Mouse (Mus musculus) stomach, embryonic 16.5 days (tissue): ENCODE measurements around the gene Jun. TPM values are rescaled to one million over a fixed set of nuclear protein-coding genes. Genes with fewer than 3 reads are reported as not detected.

Source experiments
- ATAC-seq: fragments of 200-750 bp; cut with Nextera tagmentation; 2 replicates; pipeline ENCODE4 v1.8.0; 2017; ENCODE audit warnings: moderate number of reproducible peaks, moderate TSS enrichment; ENCODE audit not compliant: insufficient read depth, low FRiP score
- H3K27ac ChIP-seq: fragments of 300-500 bp; sonication (generic); 2 replicates; pipeline ENCODE4 v1.5.1; 2014; ENCODE audit warnings: low read length
- H3K27me3 ChIP-seq: fragments of 300-500 bp; sonication (generic); 2 replicates; pipeline ENCODE4 v1.6.1; 2014; ENCODE audit warnings: low read length, control low read depth, mixed read lengths; ENCODE audit not compliant: control insufficient read depth, insufficient read depth
- H3K36me3 ChIP-seq: fragments of 300-500 bp; sonication (generic); 2 replicates; pipeline ENCODE4 v1.6.1; 2014; ENCODE audit warnings: low read length; ENCODE audit not compliant: control insufficient read depth, insufficient read depth
- H3K4me1 ChIP-seq: fragments of 300-500 bp; sonication (generic); 2 replicates; pipeline ENCODE4 v1.6.1; 2014; ENCODE audit warnings: low read length, control low read depth, mixed read lengths; ENCODE audit not compliant: control insufficient read depth, insufficient read depth
- H3K4me2 ChIP-seq: fragments of 300-500 bp; sonication (generic); 2 replicates; pipeline ENCODE4 v1.6.1; 2014; ENCODE audit warnings: low read depth, low read length, mixed read lengths
- H3K4me3 ChIP-seq: fragments of 300-500 bp; sonication (generic); replicated peaks from 2 replicates; pipeline ENCODE4 v1.5.1; 2014; ENCODE audit warnings: mild to moderate bottlenecking, low read length
- H3K9ac ChIP-seq: fragments of 300-500 bp; sonication (generic); 2 replicates; pipeline ENCODE4 v1.6.1; 2014; ENCODE audit warnings: low read length
- H3K9me3 ChIP-seq: fragments of 300-500 bp; sonication (generic); replicated peaks from 2 replicates; pipeline ENCODE4 v1.6.1; 2016; ENCODE audit warnings: low read length, control low read depth; ENCODE audit not compliant: control insufficient read depth
- WGBS: fragments of 180-500 bp; shearing (Covaris S2); extraction: QIAGEN DNeasy Blood & Tissue Kit; methylation state at CpG from one replicate; pipeline ENCODE4 v1.1.7; 2014; 5-methylcytosine and 5-hydroxymethylcytosine counted together
- polyA plus RNA-seq: library from polyadenylated mRNA; unstranded; fragments of >200 nt; fragmentation: Nextera tagmentation; extraction: Ambion mirVana; gene quantifications from 2 replicates; pipeline ENCODE4 v1.2.1, GENCODE M21; 2015

Gene Jun
- polyA plus RNA-seq, 1 experiment from 2014 or later = 107 TPM

DNA sequence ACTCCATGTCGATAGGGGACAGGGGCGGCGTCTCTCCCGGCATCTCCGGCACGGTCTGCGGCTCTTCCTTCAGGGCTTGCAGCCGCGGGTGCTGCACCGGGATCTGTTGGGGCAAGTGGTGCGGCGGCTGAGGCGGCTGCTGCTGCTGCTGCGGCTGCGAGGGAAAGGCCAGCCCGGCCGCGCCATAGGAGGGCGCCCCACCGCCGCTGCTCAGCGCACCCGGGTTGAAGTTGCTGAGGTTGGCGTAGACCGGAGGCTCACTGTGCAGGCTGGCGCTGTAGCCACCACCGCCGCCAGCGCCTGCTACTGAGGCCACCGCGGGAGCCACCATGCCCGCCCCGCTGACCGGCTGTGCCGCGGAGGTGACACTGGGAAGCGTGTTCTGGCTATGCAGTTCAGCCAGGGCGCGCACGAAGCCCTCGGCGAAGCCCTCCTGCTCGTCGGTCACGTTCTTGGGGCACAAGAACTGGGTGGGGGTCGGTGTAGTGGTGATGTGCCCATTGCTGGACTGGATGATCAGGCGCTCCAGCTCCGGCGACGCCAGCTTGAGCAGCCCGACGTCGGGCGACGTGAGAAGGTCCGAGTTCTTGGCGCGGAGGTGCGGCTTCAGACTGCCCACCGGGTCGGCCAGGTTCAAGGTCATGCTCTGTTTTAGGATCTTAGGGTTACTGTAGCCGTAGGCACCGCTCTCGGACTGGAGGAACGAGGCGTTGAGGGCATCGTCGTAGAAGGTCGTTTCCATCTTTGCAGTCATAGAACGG is 1.3 kb downstream of the Jun start:
- Histone ChIP-seq H3K4me2 (peak overlapping the region; percentile 54), H3K4me1 (peaks cover 20% of the 10 kb centered on the region), H3K27me3 (no peaks in the 10 kb centered on the region), H3K4me3 (peak overlapping the region; percentile 93), H3K36me3 (no peaks in the 10 kb centered on the region), H3K9me3 (no peaks in the 10 kb centered on the region), H3K9ac (peak overlapping the region; percentile 98), H3K27ac (peak overlapping the region; percentile 99)
- ATAC-seq = no peak
- under 1% methylated on average over 70 of the region's 70 CpGs for WGBS

DNA sequence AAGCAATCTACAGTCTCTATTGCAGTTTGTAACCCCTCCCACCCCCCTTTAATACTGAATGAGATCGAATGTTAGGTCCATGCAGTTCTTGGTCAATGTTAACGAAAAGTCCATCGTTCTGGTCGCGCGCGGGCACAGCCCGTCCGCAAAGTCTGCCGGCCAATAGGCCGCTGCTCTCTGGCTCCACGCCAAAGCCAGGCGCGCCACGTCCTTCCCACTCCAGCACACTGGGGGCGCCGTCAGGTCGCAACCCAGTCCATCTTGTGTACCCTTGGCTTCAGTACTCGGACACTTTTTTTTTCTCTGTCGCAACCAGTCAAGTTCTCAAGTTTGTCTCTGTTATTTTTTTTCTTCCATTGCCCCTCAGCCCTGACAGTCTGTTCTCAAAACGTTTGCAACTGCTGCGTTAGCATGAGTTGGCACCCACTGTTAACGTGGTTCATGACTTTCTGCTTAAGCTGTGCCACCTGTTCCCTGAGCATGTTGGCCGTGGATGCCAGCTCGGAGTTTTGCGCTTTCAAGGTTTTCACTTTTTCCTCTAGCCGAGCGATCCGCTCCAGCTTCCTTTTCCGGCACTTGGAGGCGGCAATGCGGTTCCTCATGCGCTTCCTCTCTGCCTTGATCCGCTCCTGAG is 2.0 kb downstream of the Jun start:
- Histone ChIP-seq H3K9ac (peak overlapping the region; percentile 98), H3K9me3 (no peaks in the 10 kb centered on the region), H3K4me2 (peak overlapping the region; percentile 54), H3K27me3 (no peaks in the 10 kb centered on the region), H3K36me3 (no peaks in the 10 kb centered on the region), H3K4me1 (peaks cover 18% of the 10 kb centered on the region), H3K4me3 (peak overlapping the region; percentile 93), H3K27ac (peak overlapping the region; percentile 99)
- no peak for ATAC-seq
- under 1% methylated on average over 34 of the region's 34 CpGs for WGBS

GRCm38 (mm10) chr4:95049153-95049552 is 2.9 kb downstream of the Jun start:
- Histone ChIP-seq H3K4me3 (peak overlapping the region; percentile 93), H3K27ac (peak overlapping the region; percentile 42; the same call in 1 of the 2 replicates), H3K4me2 (peak overlapping the region; percentile 54), H3K9me3 (no peaks in the 10 kb centered on the region), H3K36me3 (no peaks in the 10 kb centered on the region), H3K4me1 (peaks cover 10% of the 10 kb centered on the region), H3K27me3 (no peaks in the 10 kb centered on the region), H3K9ac (peak overlapping the region; percentile 68)
- 28% methylated on average over 2 of the region's 2 CpGs for WGBS
- ATAC-seq = no peak

DNA sequence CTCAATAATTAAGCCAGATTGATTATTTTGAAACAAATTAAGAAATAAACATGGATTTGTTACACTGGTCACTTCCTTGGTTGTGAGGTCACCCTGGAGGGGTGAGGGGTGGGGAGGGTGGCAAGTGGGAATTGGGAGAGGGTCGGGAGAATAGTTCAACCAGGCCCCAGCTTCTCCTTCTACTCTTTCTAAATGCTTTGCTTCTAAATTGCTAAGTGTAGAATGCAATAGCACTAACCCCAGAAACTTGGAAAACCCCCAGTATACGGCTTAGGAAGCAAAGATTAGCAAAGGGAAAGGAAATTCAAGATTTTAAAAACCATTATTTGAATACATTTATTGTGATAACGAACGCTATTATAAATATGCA is 3.3 kb downstream of the Jun start:
- Histone ChIP-seq H3K4me1 (peaks cover 9% of the 10 kb centered on the region), H3K4me3 (peak overlapping the region; percentile 93), H3K9ac (peak overlapping the region; percentile 54; the same call in 1 of the 2 replicates), H3K27ac (no peak overlapping the region), H3K36me3 (no peaks in the 10 kb centered on the region), H3K27me3 (no peaks in the 10 kb centered on the region), H3K4me2 (peak overlapping the region; percentile 54), H3K9me3 (no peaks in the 10 kb centered on the region)
- ATAC-seq = no peak
- 54% methylated on average over 4 of the region's 4 CpGs for WGBS

GRCm38 (mm10) chr4:95048021-95048730 is 3.8 kb downstream of the Jun start:
- Histone ChIP-seq H3K4me2 (peak overlapping the region; percentile 54), H3K27ac (no peak overlapping the region; the same call in 1 of the 2 replicates), H3K36me3 (no peaks in the 10 kb centered on the region), H3K9ac (peak overlapping the region; percentile 54; the same call in 1 of the 2 replicates), H3K27me3 (no peaks in the 10 kb centered on the region), H3K9me3 (no peaks in the 10 kb centered on the region), H3K4me3 (peak overlapping the region; percentile 93), H3K4me1 (peaks cover 9% of the 10 kb centered on the region)
- WGBS = 40% methylated on average over 5 of the region's 5 CpGs
- ATAC-seq = no peak

GRCm38 (mm10) chr4:95045133-95045532 is 6.9 kb downstream of the Jun start:
- Histone ChIP-seq H3K4me2 (no peak overlapping the region), H3K27ac (no peak overlapping the region), H3K9ac (no peak overlapping the region), H3K27me3 (no peaks in the 10 kb centered on the region), H3K9me3 (no peaks in the 10 kb centered on the region), H3K4me1 (peaks cover 9% of the 10 kb centered on the region), H3K36me3 (no peaks in the 10 kb centered on the region), H3K4me3 (no peak overlapping the region)
- ATAC-seq = no peak
- WGBS = 84% methylated on average over 1 of the region's 1 CpGs

DNA sequence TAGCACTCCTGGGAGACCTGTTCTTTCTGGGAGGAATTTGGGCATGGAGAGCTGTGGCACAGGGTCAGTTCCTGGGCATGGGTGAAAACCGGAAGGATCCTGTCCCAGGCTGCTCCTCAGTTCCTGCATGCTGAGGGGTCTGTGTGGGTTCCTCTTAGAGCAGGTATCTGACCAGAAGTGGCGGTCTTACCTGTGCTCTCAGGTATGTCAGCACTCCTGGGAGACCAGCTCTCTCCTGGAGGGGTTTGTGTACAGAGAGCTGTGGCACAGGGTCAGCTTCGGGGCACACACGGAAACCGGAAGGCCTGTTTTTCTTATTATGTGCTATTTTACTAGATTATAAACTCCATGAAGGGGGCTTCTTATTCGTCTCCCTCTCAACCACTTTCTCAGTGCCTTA is 7.3 kb downstream of the Jun start:
- no peak overlapping the region for H3K9ac ChIP-seq
- no peaks in the 10 kb centered on the region for H3K9me3 ChIP-seq
- H3K27me3 ChIP-seq = no peaks in the 10 kb centered on the region
- no peak overlapping the region for H3K27ac ChIP-seq
- 66% methylated on average over 6 of the region's 6 CpGs for WGBS
- H3K4me2 ChIP-seq = no peak overlapping the region
- no peak overlapping the region for H3K4me3 ChIP-seq
- H3K36me3 ChIP-seq = no peaks in the 10 kb centered on the region
- H3K4me1 ChIP-seq = peaks cover 9% of the 10 kb centered on the region
- ATAC-seq = no peak

GRCm38 (mm10) chr4:95038024-95038423 is 14.0 kb downstream of the Jun start:
- 51% methylated on average over 5 of the region's 5 CpGs for WGBS
- H3K4me2 ChIP-seq = no peak overlapping the region
- H3K36me3 ChIP-seq = no peaks in the 10 kb centered on the region
- no peaks in the 10 kb centered on the region for H3K4me1 ChIP-seq
- H3K27ac ChIP-seq = no peak overlapping the region
- H3K4me3 ChIP-seq = no peak overlapping the region
- H3K27me3 ChIP-seq = no peaks in the 10 kb centered on the region
- ATAC-seq = no peak
- H3K9ac ChIP-seq = no peak overlapping the region
- no peaks in the 10 kb centered on the region for H3K9me3 ChIP-seq

- Histone ChIP-seq H3K4me3 (no peak overlapping the region), H3K4me2 (no peak overlapping the region), H3K27ac (no peak overlapping the region), H3K9me3 (no peaks in the 10 kb centered on the region), H3K36me3 (no peaks in the 10 kb centered on the region), H3K4me1 (no peaks in the 10 kb centered on the region), H3K9ac (no peak overlapping the region), H3K27me3 (no peaks in the 10 kb centered on the region)
- ATAC-seq = no peak
- WGBS = 56% methylated on average over 4 of the region's 4 CpGs
Measured at GRCm38 (mm10) chr4:95031158-95031557, 20.9 kb downstream of the Jun start.
